Mouse (Mus musculus) layer of hippocampus, postnatal 10 days (tissue): ENCODE data around the gene Rab11fip3. TPM values are rescaled to one million over a fixed set of nuclear protein-coding genes. Genes with fewer than 3 reads are reported as not detected.

ENCODE experiments used
- DNase-seq, 2 experiments: peaks; one replicate each; pipeline ENCODE4 v3.0.0; 2021; ENCODE audit warnings: low spot score in 2 of 2
- total RNA-seq, 2 experiments: library from RNA; stranded (reverse); gene quantifications; 2 replicates each; pipeline ENCODE4 v1.2.3; 2021

The Rab11fip3 gene
- total RNA-seq, 2 experiments from 2014 or later = 69.6 to 79.3 TPM

DNA sequence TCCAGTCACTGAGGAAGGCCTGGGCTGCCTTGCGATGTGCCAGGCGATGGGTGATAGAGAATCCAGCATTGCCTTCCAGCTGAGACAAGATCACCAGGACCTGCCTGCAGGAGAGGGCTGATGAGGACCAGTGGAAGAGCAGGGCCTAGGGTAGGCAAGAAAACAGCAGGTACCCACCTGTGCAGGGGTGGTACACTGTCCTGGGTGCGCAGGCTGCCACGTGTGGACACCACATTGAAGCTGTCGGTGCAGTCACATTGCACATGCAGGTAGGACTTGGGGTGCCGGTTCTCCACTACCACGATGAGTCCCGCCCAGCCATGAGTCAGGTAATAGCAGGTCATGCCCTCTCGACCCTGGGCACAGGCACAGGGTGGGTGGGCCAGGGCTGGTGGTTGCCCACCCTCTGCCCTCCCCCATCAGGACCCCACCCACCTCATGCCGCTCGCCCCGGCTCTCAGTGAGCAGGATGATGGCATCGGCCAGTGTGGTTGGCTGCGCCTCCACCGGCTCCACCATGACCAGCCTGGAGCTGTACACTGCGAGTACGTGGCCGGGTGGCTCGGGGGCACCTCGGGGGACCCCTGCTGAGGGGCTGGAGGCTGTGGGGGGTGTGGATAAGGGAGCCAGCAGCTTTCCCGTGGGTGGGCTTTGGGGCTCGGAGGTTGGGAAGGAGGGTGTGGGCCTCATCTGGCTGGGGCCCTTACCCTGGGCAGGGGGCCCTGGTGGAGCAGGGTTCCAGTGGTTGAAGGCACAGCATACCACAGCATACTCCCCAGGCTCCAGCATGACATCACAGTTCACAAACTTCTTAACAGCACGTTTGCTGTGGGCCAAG is 109.5 kb downstream of the Rab11fip3 start:
- DNase-seq = no peak

DNA sequence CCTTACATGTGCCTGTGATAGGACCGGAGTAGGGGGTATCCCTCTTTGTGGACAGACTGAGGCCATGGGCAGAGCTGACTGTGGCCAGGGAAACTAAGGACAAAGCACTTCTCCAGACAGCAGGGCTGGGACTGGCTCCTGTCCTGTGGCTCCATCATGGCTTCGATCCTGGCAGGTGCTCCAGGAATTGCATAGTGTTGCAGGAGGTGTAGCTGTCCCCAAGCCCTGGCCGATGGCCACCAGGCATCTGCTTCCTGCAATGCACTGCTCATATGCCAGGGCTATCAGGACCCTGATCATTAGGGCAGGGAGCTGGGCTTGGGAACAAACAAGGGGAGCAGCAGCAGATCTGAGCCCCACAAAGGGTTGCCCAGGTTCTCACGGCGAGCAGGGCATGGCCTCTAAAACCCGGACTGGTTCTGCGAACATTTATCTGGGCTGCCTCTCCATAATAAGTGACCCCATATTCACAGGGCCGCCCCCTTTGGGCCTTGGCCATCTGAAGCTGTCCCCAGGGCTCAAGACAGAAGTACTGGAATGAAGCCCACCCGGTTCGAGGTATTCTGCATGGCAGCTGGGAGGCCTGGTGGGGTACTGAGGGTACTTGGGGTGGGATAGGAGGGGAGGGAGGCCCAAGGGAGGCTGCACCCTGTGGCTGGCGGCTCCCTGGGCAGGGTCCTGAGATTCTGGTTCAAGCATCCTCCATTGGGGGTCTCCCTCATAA is 110.4 kb downstream of the Rab11fip3 start:
- DNase-seq = no peak

- DNase-seq = no peak
Measured at GRCm38 (mm10) chr17:25957586-25958051, 111.7 kb downstream of the Rab11fip3 start.

DNA sequence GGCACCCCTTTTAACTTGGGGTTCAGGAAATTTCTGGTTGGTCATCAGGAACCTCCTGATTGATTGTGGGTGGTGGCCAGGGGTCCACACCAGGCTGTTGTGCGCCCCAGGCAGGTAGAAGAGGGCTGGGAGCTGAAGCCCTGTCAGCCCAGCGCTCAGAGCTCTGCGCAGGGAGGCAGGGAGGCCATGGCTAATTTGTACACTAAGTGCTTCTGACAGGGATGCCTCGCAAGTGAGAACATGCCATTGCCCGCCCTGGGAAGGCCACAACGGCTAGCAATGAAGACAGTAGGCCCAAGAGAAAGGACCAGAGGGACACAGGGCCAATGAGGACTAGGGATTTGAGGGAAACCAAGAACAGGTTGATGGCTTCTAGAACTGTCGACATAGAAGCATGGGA is 112.7 kb downstream of the Rab11fip3 start:
- no peak for DNase-seq

DNA sequence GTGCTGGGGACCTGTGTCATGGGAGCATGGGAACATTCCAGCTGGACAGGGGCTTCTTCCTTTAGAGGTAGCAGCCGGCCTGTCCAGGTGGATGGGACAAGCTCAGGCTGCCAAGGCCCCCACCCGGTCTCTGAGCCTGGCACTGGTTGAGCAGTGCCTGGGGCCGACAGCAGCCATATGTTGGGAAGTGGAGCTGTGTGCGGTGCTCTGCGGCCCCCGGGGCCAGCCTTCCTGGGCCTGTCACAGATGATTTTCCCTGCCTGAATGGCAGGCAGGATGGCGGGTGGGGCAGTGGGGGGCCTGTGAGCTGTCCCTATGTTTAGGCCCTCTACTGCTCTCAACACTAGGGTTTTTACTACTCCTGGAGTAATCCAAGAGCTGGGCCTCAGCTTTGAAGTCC is 113.2 kb downstream of the Rab11fip3 start:
- DNase-seq = no peak

DNA sequence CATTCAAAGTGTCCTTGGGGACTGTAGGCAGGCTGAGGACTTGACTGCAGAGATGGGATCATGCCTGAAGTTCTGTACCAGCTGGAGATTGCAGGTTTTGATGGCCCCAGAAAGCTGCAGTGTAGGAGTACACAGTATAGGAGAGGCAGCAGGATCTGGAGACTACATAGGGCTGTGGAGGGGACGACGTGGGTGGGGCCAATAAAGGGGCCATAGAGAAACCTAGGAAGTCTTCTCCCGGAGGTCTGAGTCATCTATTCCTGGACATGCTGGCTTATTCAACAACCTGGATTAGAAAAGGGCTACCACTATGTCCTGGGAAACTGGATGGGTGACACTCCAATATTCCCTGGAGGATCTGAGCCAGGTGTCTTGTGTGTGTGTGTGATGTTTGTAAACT is 113.6 kb downstream of the Rab11fip3 start:
- DNase-seq = no peak

GRCm38 (mm10) chr17:25954671-25955070 is 114.7 kb downstream of the Rab11fip3 start:
- no peak for DNase-seq

GRCm38 (mm10) chr17:25953161-25953560 is 116.2 kb downstream of the Rab11fip3 start:
- no peak for DNase-seq

DNA sequence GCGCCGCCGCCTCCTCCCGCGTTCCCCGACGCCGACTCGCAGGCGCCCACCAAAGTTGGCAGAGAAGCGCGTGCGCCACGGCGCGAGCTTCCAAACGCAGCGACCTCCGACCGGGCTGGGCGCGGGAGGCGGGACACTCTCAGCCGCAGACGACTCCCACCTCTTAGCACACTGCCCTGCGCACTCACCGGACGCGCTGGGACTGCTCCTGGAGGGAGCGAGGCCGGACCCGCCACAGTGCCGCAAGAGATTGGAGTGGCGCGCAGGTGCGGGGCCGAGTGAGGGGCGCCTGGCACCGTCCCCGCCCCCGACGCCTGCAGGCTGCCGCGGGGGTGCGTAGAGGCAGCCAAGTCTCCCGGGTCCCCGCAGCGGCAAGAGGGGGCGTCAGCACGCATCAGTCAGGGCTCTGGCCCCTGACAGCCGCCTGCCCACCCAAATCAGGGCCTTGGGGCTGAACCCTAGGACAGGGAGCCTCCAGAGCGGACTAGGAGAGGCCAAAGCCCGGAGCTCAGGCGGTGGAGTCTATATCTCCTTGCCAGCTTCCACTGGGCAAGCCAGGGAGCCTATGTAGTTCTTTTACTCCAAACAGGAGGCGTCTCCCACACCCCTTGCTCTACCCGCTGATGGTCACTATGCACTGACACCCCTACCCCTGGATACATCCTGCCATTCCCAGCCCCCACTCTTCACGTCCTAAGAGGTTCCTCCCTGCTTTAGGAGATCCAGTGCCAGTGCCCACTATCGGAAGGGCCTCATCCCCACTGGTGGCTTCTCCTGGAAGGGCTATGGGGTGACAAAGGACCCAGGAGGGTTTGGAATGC is 117.3 kb downstream of the Rab11fip3 start, which contains the start of gene A930017K11Rik:
Gene A930017K11Rik, minus strand, starts transcription at position 763 of the 821 bp plus-strand sequence.
- no peak for DNase-seq

DNA sequence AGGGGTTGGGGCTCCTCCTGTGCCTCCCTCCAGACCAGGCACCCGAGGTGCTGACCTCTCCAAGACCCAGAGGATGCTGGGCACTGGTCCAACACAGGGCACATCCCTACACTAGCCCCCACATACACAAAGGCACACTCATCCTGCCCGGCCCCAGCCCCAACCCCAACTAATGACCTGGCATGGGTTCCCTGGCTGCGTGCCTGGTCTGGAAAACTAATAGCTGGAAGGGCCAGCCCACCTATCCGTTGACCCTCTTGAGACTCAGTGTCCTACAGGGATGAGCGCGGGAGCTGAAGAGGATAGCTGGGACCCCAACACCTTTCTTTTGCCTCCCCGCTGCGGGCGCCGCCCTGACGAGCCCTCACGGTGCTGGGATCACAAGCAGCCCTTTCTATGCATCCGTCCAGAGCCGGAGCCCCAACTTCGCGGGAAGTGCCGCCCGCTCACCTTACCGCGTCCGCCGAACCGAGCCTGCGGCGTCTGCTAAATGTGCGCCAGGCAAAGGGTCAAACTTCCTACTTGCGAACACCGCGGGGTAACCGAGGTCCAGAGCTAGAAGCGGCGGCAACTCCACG is 118.0 kb downstream of the Rab11fip3 start:
- no peak for DNase-seq

- DNase-seq = no peak
Measured at GRCm38 (mm10) chr17:25950706-25951105, 118.6 kb downstream of the Rab11fip3 start.

DNA sequence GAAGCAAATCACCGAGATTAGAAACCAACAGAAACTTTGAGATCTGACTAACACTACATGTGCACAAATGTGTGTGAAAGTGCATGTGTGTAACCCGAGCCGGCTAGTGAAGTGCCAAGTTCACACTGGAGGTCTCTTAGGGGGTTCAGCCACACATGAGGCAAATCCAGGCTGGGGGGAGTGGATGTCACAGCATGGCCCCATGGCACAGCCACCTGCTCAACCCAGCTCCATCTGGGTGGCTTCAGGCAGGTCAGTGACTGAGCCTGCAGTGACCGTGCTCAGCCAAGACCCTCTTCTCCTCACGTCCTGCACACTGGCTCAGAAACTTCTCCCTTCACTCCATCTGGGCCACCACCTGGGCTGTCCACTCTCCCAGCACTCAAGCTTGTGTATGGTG is 119.4 kb downstream of the Rab11fip3 start:
- no peak for DNase-seq

DNA sequence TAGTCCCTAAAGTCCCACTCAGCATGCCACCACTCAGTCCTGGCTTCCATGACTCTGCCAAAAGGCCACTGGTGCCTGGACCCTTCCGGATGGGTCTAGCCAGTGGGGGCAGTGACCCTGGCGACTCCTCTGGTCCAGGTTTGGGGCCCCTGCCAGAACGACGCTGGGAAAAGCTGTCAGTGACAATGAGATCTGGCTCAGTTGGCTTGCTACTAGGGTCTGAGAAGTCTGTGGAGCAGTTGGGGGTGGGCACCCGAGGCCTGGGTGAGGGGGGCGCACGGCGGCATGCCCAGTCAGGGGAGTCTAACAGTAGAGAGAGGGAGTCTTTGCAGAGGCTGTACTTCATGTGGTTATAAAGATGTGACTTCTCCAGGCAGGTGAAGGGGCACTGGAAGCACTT is 121.3 kb downstream of the Rab11fip3 start:
- DNase-seq = no peak

GRCm38 (mm10) chr17:25947576-25947975 is 121.8 kb downstream of the Rab11fip3 start:
- no peak for DNase-seq

DNA sequence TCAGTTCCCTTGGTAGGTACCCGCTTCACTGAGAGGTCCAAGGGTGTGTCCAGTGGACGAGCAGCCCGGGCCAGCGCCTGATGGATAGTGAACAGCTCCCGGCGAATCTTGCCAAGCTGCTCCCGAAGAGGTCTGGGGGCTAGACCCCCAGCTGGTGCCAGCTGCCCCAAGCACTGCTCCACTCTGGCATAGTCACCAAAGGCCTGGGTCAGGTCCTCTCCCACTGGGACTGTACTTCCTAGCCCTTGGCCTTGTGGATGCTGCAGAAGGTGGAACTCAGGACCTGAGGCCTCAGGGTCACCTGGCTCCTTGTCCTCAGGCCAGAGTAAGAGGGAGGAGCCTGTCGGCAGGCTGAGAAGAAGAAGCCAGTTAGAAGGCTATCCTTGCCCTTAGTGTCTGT is 122.5 kb downstream of the Rab11fip3 start:
- no peak for DNase-seq

- DNase-seq = no peak
Measured at GRCm38 (mm10) chr17:25946349-25946748, 123.0 kb downstream of the Rab11fip3 start.

- no peak for DNase-seq
Measured at GRCm38 (mm10) chr17:25945517-25946155, 123.7 kb downstream of the Rab11fip3 start.

DNA sequence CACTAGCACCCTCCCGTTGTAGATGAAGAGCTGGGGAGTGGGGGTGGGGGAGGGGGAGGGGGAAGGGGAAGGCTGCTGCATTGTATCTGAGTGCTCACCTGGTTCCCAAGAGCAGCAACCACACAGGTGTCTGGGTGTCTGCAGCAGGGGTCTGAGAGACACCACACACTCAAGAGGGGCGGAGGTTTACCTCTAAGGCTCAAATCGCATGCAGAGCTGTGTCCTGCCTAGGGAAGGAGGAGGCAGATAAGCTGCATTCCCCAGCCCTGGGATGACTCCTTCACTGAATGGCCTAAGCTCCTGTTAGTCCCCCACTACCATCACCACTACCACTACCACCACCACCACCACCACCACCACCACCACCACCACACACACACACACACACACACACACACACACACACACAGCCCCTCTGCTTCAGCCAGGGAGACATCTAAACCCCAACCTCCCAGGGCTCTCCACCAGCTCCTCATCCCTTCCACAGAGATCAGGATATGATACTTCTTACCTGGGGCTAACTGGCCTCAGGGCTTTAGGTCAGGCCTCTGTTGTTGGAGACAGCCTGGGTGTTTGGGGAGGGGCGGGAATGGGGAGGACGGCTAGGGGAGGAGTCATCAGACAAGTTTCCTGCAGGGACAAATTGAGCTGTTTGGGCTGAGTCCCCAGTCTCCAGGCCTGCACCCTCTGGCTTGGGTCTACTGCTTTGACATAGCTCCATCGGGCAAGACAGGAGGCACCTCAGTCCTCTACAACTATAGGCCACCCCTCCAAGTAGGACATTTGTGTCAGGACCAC is 124.8 kb downstream of the Rab11fip3 start, which contains the start of the genes Pigq and Nhlrc4:
Gene Pigq, minus strand, starts transcription at position 571 of the 798 bp plus-strand sequence.
Gene Nhlrc4, minus strand, starts transcription at position 596 of the 798 bp plus-strand sequence.
- DNase-seq = no peak

GRCm38 (mm10) chr17:25943769-25944168 is 125.6 kb downstream of the Rab11fip3 start:
- no peak for DNase-seq
